Mouse (Mus musculus): ENCODE measurements around the gene Pank3. TPM values are rescaled to one million over a fixed set of nuclear protein-coding genes. Genes with fewer than 3 reads are reported as not detected.
A peak's percentile ranks its signal among the peaks of the same experiment; 100 is the strongest.

The Pank3 gene
- 1 to 10 TPM; 7.0 to 7.9 (median 7.5) TPM for polyA plus RNA-seq (2017; shearing (Covaris generic))

DNA sequence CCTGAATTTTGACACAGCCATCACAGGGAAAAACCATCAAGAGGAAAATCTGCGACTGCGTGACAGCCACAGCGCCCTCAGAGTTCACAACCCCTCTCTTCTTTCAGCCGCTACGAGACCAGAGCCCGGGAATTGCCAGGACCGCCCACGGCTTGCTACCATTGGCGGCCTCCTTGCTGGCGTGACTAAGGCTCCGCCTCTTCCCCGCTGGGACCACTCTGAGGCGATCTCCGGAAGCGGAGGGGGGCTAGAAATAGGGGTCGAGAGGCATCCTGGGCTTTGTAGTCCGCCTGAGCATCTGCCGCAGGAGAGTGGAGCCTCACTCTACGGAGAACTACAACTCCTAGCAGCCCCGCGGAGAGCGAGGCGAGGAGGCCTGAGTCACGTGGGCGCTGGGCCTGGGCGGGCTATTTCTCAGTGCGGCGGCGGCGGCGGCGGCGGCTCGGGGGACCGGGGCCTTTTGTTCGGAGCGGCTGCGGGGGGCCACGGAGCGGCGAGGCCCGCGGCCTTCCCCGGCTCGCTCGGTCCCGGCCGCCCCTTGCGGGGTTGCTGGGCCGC lies at the start of gene Pank3:
TSS of gene Pank3 (plus strand) at position 297 of the 558 bp plus-strand sequence.
- ATAC-seq: peak; percentile 98

GRCm38 (mm10) chr11:35723876-35724275 lies 45.4 kb upstream of the Pank3 start:
- no peak for ATAC-seq

- no peak for ATAC-seq
Observed at GRCm38 (mm10) chr11:35726341-35726846, 42.9 kb upstream of the Pank3 start.

GRCm38 (mm10) chr11:35728200-35728599 lies 41.1 kb upstream of the Pank3 start:
- no peak for ATAC-seq

GRCm38 (mm10) chr11:35729186-35729585 lies 40.1 kb upstream of the Pank3 start:
- ATAC-seq: no peak

GRCm38 (mm10) chr11:35732366-35732765 lies 36.9 kb upstream of the Pank3 start:
- no peak for ATAC-seq

DNA sequence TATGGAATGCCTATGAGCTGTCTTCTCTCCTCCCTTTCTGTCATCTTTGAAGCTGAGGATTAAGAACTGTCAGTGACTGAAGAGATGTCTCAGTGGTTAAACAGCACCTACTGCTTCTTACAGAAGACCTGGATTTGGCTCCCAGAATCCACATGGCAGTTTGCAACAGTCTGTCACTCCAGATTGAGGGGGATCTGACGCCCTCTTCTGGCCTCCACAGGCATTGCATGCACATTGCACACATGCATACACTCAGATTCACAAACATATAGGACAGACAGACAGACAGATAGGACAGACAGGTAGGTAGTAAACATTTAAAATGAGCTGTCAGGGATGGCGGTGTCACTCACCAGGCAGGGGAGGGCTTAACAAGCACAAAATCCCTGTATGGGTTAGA lies 32.5 kb upstream of the Pank3 start:
- no peak for ATAC-seq

DNA sequence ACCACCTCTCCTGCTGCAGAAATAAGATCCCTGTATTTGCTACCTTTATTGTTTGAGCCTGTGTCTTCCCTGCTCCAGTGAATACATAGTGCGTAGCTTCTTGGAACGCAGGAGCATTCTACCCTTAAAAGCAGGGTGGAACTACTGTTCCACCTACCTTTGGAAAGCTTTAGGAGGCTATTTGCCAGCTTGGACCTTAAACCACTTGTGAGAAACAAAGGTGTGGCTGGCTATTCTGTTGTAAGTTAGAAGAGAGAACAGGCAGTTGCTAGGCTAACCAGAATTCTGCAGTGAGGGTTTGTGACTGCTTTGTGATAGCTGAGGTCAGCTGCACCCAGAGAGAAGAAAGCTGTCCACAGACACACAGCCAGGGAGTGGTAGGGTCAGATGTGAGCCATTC lies 32.0 kb upstream of the Pank3 start:
- ATAC-seq: no peak

DNA sequence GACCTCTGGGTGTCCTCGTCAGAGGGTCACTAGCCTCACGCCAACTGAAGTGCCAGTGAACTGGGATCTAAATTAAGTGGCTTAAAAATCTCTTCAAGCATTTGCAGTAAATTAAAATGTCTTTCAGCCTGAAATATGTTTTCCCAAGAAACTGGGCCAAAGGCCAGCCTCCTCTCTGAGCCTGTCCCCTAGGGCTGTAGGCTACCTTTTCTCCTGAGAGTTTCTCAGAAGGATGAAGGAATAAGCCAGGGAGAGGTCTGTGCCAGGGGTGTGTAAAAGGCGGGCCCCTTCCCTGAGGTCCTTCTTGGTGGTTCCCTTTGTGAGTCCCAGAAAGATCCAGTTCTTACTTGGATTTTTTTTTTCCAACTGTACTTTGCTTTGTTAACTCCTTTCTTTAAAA lies 31.2 kb upstream of the Pank3 start:
- ATAC-seq: no peak

- no peak for ATAC-seq
Observed at GRCm38 (mm10) chr11:35743586-35743985, 25.7 kb upstream of the Pank3 start.

DNA sequence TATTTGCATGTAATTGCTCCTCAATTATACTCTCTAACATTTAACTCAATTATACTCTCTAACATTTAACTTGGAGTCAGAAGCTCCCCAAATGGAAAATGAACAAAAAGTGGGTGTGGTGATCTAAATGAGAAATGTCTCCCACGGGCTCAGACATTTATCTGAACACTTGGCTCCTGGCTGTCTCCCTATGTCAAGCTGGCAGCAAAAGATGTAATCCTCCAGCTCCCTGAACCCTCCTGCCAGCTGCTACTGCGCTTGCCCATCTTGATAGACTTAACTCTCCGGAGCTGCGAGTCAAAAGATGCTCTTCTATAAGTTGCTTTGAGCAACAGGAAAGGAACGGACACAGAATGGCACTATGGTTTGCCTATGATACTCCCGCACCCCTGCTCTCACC lies 24.7 kb upstream of the Pank3 start:
- ATAC-seq: no peak

DNA sequence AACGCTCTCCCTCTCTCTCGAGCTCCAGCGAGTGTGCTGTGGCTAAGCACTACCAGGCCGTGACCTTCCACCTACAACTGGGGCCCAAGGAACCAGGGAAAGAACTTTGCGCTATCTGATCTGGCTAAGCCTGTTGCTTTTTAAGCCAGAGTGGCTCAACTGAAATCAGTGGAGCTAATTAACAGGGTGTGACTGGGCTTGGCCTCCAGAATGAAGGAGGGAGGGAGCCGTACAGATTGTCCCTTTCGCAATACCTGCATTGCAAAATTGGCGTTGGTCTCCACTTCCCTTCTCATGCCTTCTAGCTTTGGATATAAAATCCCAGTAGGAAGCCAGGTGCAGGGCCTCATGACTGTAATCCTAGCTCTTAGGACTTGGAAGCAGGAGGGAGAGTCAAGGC lies 18.7 kb upstream of the Pank3 start:
- ATAC-seq: no peak

DNA sequence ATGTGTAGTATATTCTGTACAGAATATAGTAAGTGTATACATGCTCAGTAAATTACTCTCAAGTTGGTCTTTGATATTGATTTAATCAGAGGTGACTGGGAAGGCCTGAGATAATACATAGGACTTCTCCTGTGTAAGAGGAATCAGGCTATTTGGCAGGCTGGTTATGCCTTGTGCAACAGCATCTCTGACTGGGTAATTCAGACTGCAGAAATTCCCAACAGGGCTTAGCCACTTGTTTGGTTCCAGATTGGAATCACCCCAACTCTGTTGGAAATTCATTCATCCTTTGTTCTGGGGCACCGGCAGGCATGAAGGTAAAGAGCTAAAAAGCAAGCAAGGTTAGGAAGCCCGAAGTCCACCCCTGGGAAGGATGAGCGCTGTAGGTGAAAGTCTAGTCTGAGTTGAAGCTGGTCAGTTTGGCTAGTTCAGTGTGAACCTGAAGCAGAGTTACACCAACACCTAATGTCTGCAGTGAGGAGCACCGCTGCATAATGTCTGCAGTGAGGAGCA lies 14.3 kb upstream of the Pank3 start:
- ATAC-seq: no peak

DNA sequence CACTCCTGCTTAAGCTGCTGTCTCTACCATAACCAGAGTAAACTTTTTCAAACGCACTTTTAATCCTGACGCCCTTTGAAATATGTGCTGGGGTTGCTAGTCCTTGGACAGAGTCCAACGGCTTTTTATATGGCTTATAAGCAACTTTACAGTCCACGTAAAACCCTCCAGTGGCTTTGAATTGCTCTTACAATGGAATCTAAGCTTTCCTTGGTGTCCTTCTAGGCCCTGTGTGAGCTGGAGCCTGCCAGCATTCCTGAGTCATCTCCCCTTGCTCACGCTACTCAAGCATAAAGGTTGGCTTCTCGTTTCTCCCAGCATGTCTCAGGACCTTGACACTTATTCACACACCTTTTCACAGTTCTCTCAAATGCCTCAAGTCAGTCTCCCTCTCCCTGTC lies 13.7 kb upstream of the Pank3 start:
- ATAC-seq: no peak

- ATAC-seq: no peak
Observed at GRCm38 (mm10) chr11:35756411-35757303, 12.6 kb upstream of the Pank3 start.

DNA sequence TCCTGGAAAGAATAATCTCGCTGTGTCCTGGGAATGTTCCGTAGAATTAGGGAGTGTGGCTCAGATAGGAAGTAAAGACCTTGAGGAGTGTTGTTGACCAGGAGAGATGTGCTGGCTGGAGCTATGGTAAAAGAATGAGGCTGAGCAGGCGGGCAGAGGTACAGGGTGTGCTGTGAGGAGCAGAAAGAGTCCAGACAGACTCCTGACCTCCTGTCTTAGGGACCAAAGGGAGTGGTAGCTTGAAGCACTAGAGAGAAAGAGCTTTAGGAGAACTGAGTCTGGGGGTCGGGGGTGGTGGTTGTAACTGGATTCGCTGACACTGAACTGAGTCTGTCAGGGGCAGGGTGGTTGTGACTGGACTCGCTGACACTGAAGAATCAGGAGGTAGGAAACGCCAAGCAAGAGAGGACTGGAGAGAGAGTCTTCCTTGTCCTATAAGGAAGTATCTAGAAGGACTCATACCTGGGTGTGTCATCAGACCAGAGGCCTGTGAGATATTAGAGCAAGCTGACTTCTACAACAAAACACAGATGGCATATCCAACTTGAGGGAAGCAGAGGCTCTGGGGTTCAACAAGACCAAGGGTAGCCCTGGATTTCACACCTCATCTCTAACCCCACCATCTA lies 9.2 kb upstream of the Pank3 start:
- no peak for ATAC-seq

DNA sequence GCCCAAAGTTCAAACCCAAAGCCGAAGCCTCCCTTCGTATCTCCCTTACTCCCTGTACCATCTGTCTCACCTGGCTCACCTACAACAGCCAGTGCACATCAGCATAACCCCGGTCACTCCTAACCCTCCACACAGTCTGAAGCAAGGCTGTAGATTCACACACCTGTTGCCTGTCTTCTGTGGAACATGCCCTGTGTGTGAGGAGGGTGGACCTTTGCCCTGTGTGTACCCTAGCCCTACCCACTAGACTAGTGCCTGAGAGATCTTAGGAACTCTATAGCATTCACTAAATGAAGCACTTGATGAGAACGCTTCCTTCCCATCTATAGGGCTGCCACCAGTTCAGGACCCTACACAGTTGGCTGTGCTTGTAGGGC lies 8.7 kb upstream of the Pank3 start:
- no peak for ATAC-seq

DNA sequence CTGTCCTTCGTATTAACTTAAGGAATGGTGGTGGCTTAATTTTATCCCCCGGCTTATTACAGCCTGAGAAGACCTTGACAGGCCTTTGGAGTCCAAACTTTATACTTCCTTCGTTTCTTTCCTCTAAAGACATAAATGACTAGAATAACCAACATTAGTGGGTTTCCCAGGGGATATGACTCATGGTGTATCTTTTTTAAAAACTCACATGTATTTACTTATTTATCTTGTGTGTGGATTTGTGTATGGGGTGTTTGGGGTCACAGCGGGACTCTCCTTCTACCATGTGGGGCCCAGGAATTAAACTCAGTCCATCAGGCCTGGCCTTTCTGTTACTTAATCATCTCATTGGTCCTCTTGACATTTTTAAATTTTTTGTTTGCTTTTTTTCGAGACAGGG lies 2.4 kb upstream of the Pank3 start:
- ATAC-seq: no peak

DNA sequence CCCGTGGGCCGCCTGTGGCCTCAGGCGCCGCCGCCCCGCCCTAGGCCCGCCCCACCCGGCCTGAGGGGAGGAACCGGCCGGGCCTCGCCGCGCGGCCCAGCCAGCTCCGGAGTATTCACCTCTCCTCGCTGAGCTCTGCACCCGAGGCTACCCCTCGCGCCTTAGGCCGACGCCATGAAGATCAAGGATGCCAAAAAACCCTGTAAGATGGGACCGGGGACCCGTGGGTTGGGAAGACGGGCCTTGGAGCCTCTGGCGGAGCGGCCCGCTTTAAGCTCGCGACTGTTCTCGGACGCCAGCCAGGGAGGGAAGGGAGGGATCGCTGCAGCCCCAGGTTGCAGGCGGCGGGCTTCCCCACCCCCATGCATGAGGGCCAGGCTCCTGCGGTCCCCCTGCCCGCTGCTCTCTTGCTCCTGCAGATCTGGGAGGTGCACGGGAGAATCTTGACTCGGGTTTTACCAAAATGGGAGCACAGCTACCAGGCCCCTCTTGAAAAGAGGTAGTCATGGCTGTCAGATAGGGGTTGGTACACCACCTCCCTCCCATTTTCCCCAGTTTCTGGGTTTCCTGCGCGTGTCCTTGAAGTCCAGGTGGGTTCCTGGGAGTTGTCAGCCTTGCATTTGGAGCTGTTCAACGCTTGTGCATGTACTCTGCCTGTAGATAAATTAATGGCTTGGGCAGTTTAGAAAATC lies 608 bp downstream of the Pank3 start:
- ATAC-seq: peak; percentile 39

- ATAC-seq: no peak
Observed at GRCm38 (mm10) chr11:35770741-35771504, 1.6 kb downstream of the Pank3 start.

DNA sequence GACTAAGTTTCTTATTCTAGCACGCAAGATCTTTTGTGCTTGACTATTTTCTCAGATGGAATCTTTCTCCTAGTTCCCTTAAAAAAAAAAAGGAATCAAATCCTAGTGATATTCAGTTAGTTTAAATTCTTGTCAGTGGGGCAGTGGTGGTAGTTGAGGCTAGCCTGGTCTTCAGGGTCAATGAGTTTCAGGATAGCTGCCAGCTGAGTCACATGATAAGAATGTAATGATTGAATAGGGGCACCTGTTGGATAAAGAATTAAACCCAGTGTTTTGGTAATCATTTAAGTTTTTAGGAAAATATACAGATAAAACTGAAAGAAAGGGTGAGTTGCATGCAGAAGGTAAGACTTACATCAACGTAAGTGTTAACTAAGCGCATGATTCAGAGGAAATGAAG lies 6.3 kb downstream of the Pank3 start:
- no peak for ATAC-seq

DNA sequence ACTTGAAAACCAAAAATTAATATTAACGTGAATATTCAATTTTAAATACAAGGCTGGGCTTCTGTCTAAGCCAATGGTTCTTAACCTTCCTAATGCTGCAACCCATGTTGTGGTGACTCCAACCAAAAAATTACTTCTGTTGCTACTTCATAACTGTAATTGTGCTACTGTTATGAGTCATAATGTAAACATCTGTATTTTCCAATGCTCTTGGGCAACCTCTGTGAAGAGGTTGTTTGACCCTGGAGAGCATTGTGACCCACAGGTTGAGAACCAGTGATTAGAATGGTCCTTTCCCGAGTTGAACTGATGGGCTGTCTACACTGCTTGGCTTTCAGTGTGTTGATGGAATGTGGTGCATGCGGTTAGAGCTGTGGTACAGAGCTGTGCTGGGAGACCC lies 7.2 kb downstream of the Pank3 start:
- ATAC-seq: no peak

Data from inflammation-experienced regulatory T-cells, adult 6 months (primary cell).